Mouse (Mus musculus) layer of hippocampus, postnatal 14 days (tissue): ENCODE data around the gene Krtap19-5. TPM values are rescaled to one million over a fixed set of nuclear protein-coding genes. Genes with fewer than 3 reads are reported as not detected.
A peak's percentile ranks its signal among the peaks of the same experiment; 100 is the strongest.

Experiments
- DNase-seq, 2 experiments: peaks; one replicate each; pipeline ENCODE4 v3.0.0; 2021 to 2022; ENCODE audit warnings: low spot score in 2 of 2, mixed read lengths in 1 of 2
- long read RNA-seq, 2 experiments: library from polyadenylated mRNA; stranded (forward); transcript quantifications; one replicate each; pipeline ENCODE4 v2.0.0; 2021
- total RNA-seq, 2 experiments: library from RNA; stranded (reverse); gene quantifications; 2 replicates each; pipeline ENCODE4 v1.2.3; 2021

Krtap19-5 gene
- total RNA-seq, result not detected
- long read RNA-seq, experiment 1, result 0 reads
- long read RNA-seq, experiment 2, result 0 reads

GRCm38 (mm10) chr16:88896357-88896756, at the start of gene Krtap19-5:
TSS of gene Krtap19-5 (minus strand) at chr16:88896457.
- no peak for DNase-seq

- DNase-seq, result peak; percentile 1 to 55
These were observed 44.8 kb upstream of the Krtap19-5 start for GRCm38 (mm10) chr16:88941106-88941505.

- no peak for DNase-seq
These were observed 42.0 kb upstream of the Krtap19-5 start for GRCm38 (mm10) chr16:88938252-88938651.

DNA sequence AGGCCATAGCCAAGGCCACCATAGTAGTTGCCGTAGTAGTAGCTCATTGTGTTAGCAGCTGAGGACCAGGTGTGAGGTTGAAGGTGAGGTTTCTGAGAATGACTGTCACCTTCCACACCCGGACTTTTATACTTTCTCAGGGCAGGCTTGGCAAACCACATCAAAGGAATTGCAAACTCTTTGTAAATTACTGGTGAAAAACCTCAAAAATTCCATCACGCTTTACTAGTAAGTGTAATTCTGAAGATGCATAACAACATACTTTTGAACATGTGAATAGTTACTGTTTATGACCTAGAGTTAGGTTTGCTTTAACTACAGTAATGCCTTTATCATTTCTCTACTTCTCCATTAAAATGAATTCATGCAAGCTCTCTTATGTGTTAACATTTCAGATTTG, 35.9 kb upstream of the Krtap19-5 start, which contains the start of gene Krtap19-9b:
TSS of gene Krtap19-9b (minus strand) at position 101 of the 400 bp plus-strand sequence.
- no peak for DNase-seq

GRCm38 (mm10) chr16:88886870-88887269, 9.4 kb downstream of the Krtap19-5 start:
- no peak for DNase-seq

DNA sequence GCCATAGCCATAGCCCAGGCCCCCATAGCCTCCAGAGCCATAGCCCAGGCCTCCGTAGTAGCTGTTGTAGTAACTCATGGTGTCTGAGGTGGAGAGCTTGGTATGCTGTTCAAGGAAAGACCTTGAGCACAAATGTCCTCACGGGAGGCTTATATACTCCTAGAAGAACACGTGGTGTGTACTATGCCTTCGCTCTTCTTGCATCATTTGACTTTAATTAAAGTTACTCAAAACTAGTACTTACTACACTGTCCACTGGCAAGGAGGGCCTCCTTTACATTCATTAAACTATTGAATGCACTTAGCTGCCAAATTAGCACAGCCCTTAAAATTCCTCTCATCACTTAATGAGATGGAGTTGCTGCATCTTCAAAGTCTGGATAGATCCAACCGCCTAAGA, 11.3 kb downstream of the Krtap19-5 start, which contains the start of gene Krtap19-4:
TSS of gene Krtap19-4 (minus strand) at position 101 of the 400 bp plus-strand sequence.
- no peak for DNase-seq

DNA sequence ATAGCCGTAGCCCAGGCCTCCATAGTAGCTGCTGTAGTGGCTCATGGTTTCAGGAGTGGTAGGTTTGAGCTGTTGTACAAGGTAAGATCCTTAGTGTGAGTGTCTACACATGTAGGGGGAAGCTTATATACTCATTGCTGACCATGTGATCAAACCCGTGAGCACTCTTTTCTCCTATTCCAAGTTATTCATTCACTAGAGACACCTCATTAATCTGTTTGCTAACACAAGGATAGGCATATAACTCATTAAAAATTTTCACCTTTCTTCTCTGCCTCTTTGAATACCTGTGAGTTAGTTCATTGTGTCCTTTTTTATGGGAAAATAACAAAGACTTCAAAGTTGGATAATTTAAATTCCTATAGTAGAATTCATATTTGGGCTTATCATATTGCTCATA, 18.3 kb downstream of the Krtap19-5 start, which contains the start of gene Krtap19-3:
TSS of gene Krtap19-3 (minus strand) at position 101 of the 400 bp plus-strand sequence.
- DNase-seq, result no peak

- no peak for DNase-seq
These were observed 22.1 kb downstream of the Krtap19-5 start, which contains the start of gene Krtap19-2 for GRCm38 (mm10) chr16:88874169-88874568. TSS of gene Krtap19-2 (minus strand) at chr16:88874269.

- DNase-seq, result no peak
These were observed 26.9 kb downstream of the Krtap19-5 start, which contains the start of gene Krtap19-1 for GRCm38 (mm10) chr16:88869311-88869710. TSS of gene Krtap19-1 (minus strand) at chr16:88869411.

- no peak for DNase-seq
These were observed 31.3 kb downstream of the Krtap19-5 start for GRCm38 (mm10) chr16:88864887-88865407.

GRCm38 (mm10) chr16:88851450-88851849, 44.8 kb downstream of the Krtap19-5 start:
- no peak for DNase-seq

DNA sequence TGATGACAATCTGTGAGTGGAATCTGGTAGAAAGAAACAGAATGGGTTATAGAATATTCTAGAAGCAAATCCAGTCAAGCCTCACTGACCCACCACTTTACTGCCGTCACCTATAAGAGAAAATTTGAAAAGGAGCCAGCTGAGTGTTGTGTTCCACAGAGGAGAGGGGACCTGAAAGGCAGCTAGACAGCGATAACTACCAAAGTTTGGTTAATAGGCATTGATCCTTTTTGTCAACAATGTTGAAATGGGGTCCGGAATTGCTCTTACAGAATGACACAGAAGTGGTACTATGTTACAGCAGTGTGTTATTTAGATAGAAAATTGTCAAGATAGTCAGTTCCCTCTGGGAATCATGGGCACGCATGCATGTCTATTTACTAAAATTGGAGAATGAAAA, 47.7 kb downstream of the Krtap19-5 start:
- DNase-seq, result no peak

DNA sequence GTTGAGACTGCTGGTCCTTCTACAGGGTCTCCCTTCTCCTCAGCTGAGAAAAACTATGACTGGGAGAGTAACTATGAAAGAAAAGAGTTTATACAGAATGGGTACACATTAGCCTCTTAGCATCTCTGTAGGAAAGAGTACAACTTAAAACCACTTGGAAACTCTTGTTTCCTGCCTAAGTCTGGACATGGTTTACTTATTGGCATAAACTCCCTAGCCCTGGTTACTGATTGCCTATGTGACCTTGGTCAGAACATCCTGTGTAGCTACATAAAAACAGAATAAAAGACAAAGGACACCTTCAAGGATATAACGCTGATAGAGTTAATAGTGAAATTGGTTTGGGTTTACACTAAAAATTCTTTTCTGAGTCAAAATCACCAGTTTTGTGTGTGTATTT, 48.9 kb downstream of the Krtap19-5 start:
- no peak for DNase-seq

Other genes with a start within 250 kb of the Krtap19-5 start
- not detected for gene Krtap26-1, start 248.7 kb downstream of the Krtap19-5 start, total RNA-seq
- not detected for gene Krtap27-1, start 224.8 kb downstream of the Krtap19-5 start, total RNA-seq
- gene 2310061N02Rik, start 188.5 kb downstream of the Krtap19-5 start, total RNA-seq, result not detected
- not detected for gene Krtap13-1, start 167.6 kb downstream of the Krtap19-5 start, total RNA-seq
- not detected for gene Krtap13, start 144.8 kb downstream of the Krtap19-5 start, total RNA-seq
- not detected for gene 2310034C09Rik, start 137.6 kb downstream of the Krtap19-5 start, total RNA-seq
- gene 2310057N15Rik, start 122.3 kb downstream of the Krtap19-5 start, total RNA-seq, result not detected
- not detected for gene Gm5965, start 118.6 kb downstream of the Krtap19-5 start, total RNA-seq
- gene Gm20741, start 84.2 kb downstream of the Krtap19-5 start, total RNA-seq, result not detected
- not detected for gene Krtap15, start 76.2 kb downstream of the Krtap19-5 start, total RNA-seq
- not detected for gene Krtap14, start 70.3 kb downstream of the Krtap19-5 start, total RNA-seq
- not detected for gene Krtap19-1, start 27.0 kb downstream of the Krtap19-5 start, total RNA-seq
- gene Krtap19-2, start 22.2 kb downstream of the Krtap19-5 start, total RNA-seq, result not detected
- not detected for gene Krtap19-3, start 18.4 kb downstream of the Krtap19-5 start, total RNA-seq
- gene Krtap19-4, start 11.4 kb downstream of the Krtap19-5 start, total RNA-seq, result not detected
- not detected for gene Krtap19-9b, start 35.8 kb upstream of the Krtap19-5 start, total RNA-seq
- not detected for gene Krtap16-3, start 66.4 kb upstream of the Krtap19-5 start, total RNA-seq
- gene Krtap22-2, start 114.3 kb upstream of the Krtap19-5 start, total RNA-seq, result not detected
- not detected for gene Gm10229, start 118.8 kb upstream of the Krtap19-5 start, total RNA-seq
- not detected for gene Krtap6-1, start 135.2 kb upstream of the Krtap19-5 start, total RNA-seq
- not detected for gene Gm10228, start 145.0 kb upstream of the Krtap19-5 start, total RNA-seq
- gene Krtap6-5, start 151.4 kb upstream of the Krtap19-5 start, total RNA-seq, result not detected
- not detected for gene 1110025L11Rik, start 167.5 kb upstream of the Krtap19-5 start, total RNA-seq
- not detected for gene Krtap6-3, start 187.6 kb upstream of the Krtap19-5 start, total RNA-seq
- gene Gm6358, start 244.4 kb upstream of the Krtap19-5 start, total RNA-seq, result not detected